Mouse (Mus musculus): ENCODE results near the gene Masp2. TPM values are rescaled to one million over a fixed set of nuclear protein-coding genes. Genes with fewer than 3 reads are reported as not detected.

The Masp2 gene
- polyA plus RNA-seq, 1 experiment from 2014 or later, result 0.36 TPM

DNA sequence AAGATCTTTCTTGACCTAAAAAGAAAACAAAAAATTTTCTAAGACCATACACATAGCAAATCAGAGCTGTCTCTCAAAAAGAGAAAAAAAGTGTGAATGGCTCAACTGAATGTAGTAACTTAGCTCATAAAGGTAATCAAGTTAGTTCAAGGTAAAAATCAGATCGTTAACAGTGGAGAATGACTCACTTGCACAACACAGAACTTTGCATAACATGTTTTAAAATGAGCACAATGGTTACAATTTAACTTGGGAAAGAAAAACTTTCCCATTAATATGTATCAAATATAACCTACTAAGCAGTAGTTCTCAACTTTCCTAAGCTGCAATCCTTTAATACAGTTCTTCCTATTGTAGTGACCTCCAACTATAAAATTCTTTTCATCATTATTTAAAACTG, 18.4 kb downstream of the Masp2 start:
- ATAC-seq (replicated peaks; ENCODE audit: low FRiP score) (no peak), DNase-seq (ENCODE audit: low spot score) (no peak)
- H3K4me2 ChIP-seq (ENCODE audit: low read depth, low read length, severe bottlenecking), result no peak overlapping the region
- H3K27me3 ChIP-seq (ENCODE audit: control insufficient read depth, insufficient read depth, low read length), result no peaks in the 10 kb centered on the region
- H3K27ac ChIP-seq (ENCODE audit: low read depth, low read length), result no peak overlapping the region
- 90% methylated on average over 1 of the region's 1 CpGs for WGBS
- no peaks in the 10 kb centered on the region for H3K4me1 ChIP-seq (replicated peaks; ENCODE audit: control insufficient read depth, insufficient read depth, low read length)
- no peaks in the 10 kb centered on the region for H3K9me3 ChIP-seq (ENCODE audit: control insufficient read depth, low read length)
- peaks cover 43% of the 10 kb centered on the region for H3K36me3 ChIP-seq (ENCODE audit: control insufficient read depth, insufficient read depth, low read length)
- H3K4me3 ChIP-seq (ENCODE audit: low read depth, low read length), result no peak overlapping the region
- H3K9ac ChIP-seq (ENCODE audit: low read length), result no peak overlapping the region

- H3K27me3 ChIP-seq (ENCODE audit: control insufficient read depth, insufficient read depth, low read length), result no peaks in the 10 kb centered on the region
- no peak overlapping the region for H3K9ac ChIP-seq (ENCODE audit: low read length)
- WGBS, result 97% methylated on average over 4 of the region's 4 CpGs
- H3K27ac ChIP-seq (ENCODE audit: low read depth, low read length), result no peak overlapping the region
- DNase-seq (ENCODE audit: low spot score), result no peak
- H3K4me3 ChIP-seq (ENCODE audit: low read depth, low read length), result no peak overlapping the region
- H3K36me3 ChIP-seq (ENCODE audit: control insufficient read depth, insufficient read depth, low read length), result peaks cover 43% of the 10 kb centered on the region
- ATAC-seq (replicated peaks; ENCODE audit: low FRiP score), result no peak
- no peaks in the 10 kb centered on the region for H3K9me3 ChIP-seq (ENCODE audit: control insufficient read depth, low read length)
- no peaks in the 10 kb centered on the region; the same call in 1 of the 2 replicates for H3K4me1 ChIP-seq (replicated peaks; ENCODE audit: control insufficient read depth, insufficient read depth, low read length)
- H3K4me2 ChIP-seq (ENCODE audit: low read depth, low read length, severe bottlenecking), result no peak overlapping the region
These were observed 20.1 kb downstream of the Masp2 start for GRCm38 (mm10) chr4:148622485-148622884.

GRCm38 (mm10) chr4:148623609-148624008, 21.3 kb downstream of the Masp2 start:
- peaks cover 38% of the 10 kb centered on the region for H3K36me3 ChIP-seq (ENCODE audit: control insufficient read depth, insufficient read depth, low read length)
- ATAC-seq (replicated peaks; ENCODE audit: low FRiP score) (no peak), DNase-seq (ENCODE audit: low spot score) (no peak)
- no peak overlapping the region for H3K4me3 ChIP-seq (ENCODE audit: low read depth, low read length)
- H3K4me2 ChIP-seq (ENCODE audit: low read depth, low read length, severe bottlenecking), result no peak overlapping the region
- no peaks in the 10 kb centered on the region for H3K9me3 ChIP-seq (ENCODE audit: control insufficient read depth, low read length)
- no peaks in the 10 kb centered on the region; the same call in 1 of the 2 replicates for H3K4me1 ChIP-seq (replicated peaks; ENCODE audit: control insufficient read depth, insufficient read depth, low read length)
- WGBS, result 89% methylated on average over 4 of the region's 4 CpGs
- no peak overlapping the region for H3K9ac ChIP-seq (ENCODE audit: low read length)
- H3K27me3 ChIP-seq (ENCODE audit: control insufficient read depth, insufficient read depth, low read length), result no peaks in the 10 kb centered on the region
- H3K27ac ChIP-seq (ENCODE audit: low read depth, low read length), result no peak overlapping the region

DNA sequence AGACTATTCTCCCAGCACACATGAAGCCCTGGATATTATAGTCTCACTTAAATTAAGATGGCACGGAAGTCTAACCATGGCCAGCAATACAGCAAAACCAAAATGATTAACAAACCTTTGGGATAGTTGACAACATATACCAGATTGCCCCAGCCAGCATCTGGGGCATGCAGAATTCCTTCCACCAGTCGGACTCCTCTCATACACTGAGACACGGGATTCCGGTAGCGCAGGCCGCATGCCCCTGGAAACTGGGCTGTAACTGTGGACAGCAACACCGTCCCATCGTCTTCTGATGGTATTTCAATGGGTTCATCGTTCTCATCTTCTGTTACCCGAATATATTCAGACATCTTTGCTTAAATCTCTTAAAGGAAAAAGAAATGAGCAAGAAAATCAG, 22.7 kb downstream of the Masp2 start:
- H3K36me3 ChIP-seq (ENCODE audit: control insufficient read depth, insufficient read depth, low read length), result peaks cover 26% of the 10 kb centered on the region

GRCm38 (mm10) chr4:148625756-148626622, 23.6 kb downstream of the Masp2 start:
- Histone ChIP-seq H3K27me3 (ENCODE audit: control insufficient read depth, insufficient read depth, low read length) (no peaks in the 10 kb centered on the region), H3K9ac (ENCODE audit: low read length) (peak overlapping the region; percentile 99), H3K4me2 (ENCODE audit: low read depth, low read length, severe bottlenecking) (peak overlapping the region; percentile 74), H3K9me3 (ENCODE audit: control insufficient read depth, low read length) (no peaks in the 10 kb centered on the region), H3K4me3 (ENCODE audit: low read depth, low read length) (peak overlapping the region; percentile 97), H3K36me3 (ENCODE audit: control insufficient read depth, insufficient read depth, low read length) (peaks cover 21% of the 10 kb centered on the region), H3K4me1 (replicated peaks; ENCODE audit: control insufficient read depth, insufficient read depth, low read length) (no peaks in the 10 kb centered on the region; the same call in 1 of the 2 replicates), H3K27ac (ENCODE audit: low read depth, low read length) (peak overlapping the region; percentile 85)
- under 1% methylated on average over 56 of the region's 57 CpGs for WGBS
- ATAC-seq (replicated peaks; ENCODE audit: low FRiP score), result peak; percentile 72
- DNase-seq (ENCODE audit: low spot score), result no peak

More for the DNA sequence above, 22.7 kb downstream of the Masp2 start:
- Histone ChIP-seq H3K27ac (ENCODE audit: low read depth, low read length) (no peak overlapping the region), H3K27me3 (ENCODE audit: control insufficient read depth, insufficient read depth, low read length) (no peaks in the 10 kb centered on the region), H3K4me1 (replicated peaks; ENCODE audit: control insufficient read depth, insufficient read depth, low read length) (no peaks in the 10 kb centered on the region; the same call in 1 of the 2 replicates), H3K4me3 (ENCODE audit: low read depth, low read length) (peak overlapping the region; percentile 97), H3K9me3 (ENCODE audit: control insufficient read depth, low read length) (no peaks in the 10 kb centered on the region), H3K4me2 (ENCODE audit: low read depth, low read length, severe bottlenecking) (no peak overlapping the region; the same call in 1 of the 2 replicates), H3K9ac (ENCODE audit: low read length) (no peak overlapping the region)
- DNase-seq (ENCODE audit: low spot score) (no peak), ATAC-seq (replicated peaks; ENCODE audit: low FRiP score) (no peak)
- WGBS, result 88% methylated on average over 10 of the region's 10 CpGs

DNA sequence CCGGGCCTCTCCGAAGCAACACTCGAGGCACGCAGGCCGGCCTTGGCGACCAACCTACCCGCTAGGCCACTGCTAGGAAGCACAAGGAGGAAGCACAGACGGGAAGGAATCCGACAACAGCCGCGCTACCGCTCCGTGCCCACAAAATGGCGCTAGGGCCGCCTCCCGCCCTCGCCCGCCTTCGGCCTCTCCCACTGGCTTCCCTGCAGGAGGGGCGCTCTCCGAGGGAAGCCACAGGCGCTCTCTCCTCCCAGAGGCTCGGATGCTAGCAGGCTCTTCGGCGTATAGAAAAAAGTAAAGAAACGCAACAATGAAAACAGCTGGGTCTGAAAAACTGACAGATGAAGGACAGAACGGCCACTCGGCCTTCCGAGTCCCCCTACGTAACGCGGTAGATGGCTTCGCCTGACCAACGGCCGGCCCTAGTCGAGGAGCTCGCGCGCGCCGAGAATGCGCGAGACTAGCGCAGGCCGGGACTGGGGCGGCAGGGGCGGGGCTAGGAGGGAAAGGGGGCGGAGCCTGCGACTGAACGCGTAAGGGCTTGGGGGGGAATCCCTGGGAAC, 24.4 kb downstream of the Masp2 start, which contains the start of gene Tardbp:
Gene Tardbp, minus strand, starts transcription at position 397 of the 563 bp plus-strand sequence.
- Histone ChIP-seq H3K36me3 (ENCODE audit: control insufficient read depth, insufficient read depth, low read length) (peaks cover 17% of the 10 kb centered on the region), H3K27me3 (ENCODE audit: control insufficient read depth, insufficient read depth, low read length) (no peaks in the 10 kb centered on the region), H3K27ac (ENCODE audit: low read depth, low read length) (peak within 1 kb of the TSS; percentile 85), H3K9ac (ENCODE audit: low read length) (peak within 1 kb of the TSS; percentile 99), H3K4me3 (ENCODE audit: low read depth, low read length) (peak within 1 kb of the TSS; percentile 97), H3K4me1 (replicated peaks; ENCODE audit: control insufficient read depth, insufficient read depth, low read length) (no peaks in the 10 kb centered on the region; the same call in 1 of the 2 replicates), H3K9me3 (ENCODE audit: control insufficient read depth, low read length) (no peaks in the 10 kb centered on the region), H3K4me2 (ENCODE audit: low read depth, low read length, severe bottlenecking) (peak within 1 kb of the TSS; percentile 74)
- DNase-seq (ENCODE audit: low spot score) (peak; percentile 98), ATAC-seq (replicated peaks; ENCODE audit: low FRiP score) (peak; percentile 97)
- under 1% methylated on average over 51 of the region's 51 CpGs for WGBS

DNA sequence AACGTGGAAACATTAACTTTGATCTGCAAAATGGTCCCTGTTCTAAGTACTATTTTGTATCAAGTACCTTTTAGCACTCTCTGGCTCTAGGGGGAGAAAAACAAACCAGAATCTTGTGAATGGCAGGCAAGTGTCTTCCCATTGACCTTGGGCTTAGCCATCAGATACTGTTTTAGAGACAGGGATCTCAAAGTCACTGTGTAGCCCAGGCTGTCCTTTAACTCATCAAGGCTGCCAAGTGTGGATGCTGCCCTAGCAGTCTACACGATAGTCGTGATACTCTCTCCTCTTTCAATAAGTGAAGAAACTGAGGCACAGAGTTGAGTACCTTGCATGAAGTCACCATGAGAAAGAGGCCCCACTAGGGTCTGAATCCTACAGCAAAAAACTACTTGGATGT, 24.9 kb downstream of the Masp2 start:
- no peaks in the 10 kb centered on the region; the same call in 1 of the 2 replicates for H3K4me1 ChIP-seq (replicated peaks; ENCODE audit: control insufficient read depth, insufficient read depth, low read length)
- H3K27ac ChIP-seq (ENCODE audit: low read depth, low read length), result no peak overlapping the region
- no peaks in the 10 kb centered on the region for H3K27me3 ChIP-seq (ENCODE audit: control insufficient read depth, insufficient read depth, low read length)
- no peaks in the 10 kb centered on the region for H3K9me3 ChIP-seq (ENCODE audit: control insufficient read depth, low read length)
- peak; percentile 35 for ATAC-seq (replicated peaks; ENCODE audit: low FRiP score)
- no peak for DNase-seq (ENCODE audit: low spot score)
- peaks cover 13% of the 10 kb centered on the region for H3K36me3 ChIP-seq (ENCODE audit: control insufficient read depth, insufficient read depth, low read length)
- H3K9ac ChIP-seq (ENCODE audit: low read length), result peak overlapping the region; percentile 30; the same call in 1 of the 2 replicates
- H3K4me2 ChIP-seq (ENCODE audit: low read depth, low read length, severe bottlenecking), result peak overlapping the region; percentile 35
- 0 out of 2 replicates have a peak overlapping the region, but pooled peaks have one; percentile 97 for H3K4me3 ChIP-seq (ENCODE audit: low read depth, low read length)
- 60% methylated on average over 3 of the region's 3 CpGs for WGBS

DNA sequence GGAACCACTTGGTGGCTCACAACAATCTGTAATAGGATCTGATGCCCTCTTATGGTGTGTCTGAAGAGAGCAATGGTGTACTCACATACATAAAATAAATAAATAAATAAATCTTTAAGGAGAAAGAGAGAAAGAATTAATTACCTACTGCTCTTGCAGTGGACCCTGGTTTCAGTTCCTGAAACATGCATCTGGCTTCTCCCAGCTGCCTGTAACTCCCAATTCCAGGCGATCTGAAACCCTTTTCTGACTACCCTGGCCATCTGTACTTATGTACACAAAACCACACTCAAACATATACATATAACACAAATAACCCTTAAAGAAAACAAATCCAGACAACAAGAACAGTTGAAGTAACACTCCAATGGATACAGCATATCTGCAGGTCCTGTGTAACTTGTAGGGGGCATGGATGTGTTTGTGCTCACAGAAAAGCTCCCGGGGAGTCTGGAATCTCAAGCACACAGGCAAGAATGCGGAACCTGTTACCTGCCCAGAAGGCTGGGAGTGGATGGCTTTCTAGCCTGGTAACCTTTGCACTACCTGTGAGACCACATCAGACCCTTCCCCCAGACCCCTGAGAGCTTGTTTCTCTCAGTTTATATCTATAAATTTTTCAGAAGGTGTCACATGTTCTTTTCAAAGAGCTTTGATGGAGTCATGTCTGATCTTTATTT, 29.8 kb downstream of the Masp2 start:
- DNase-seq (ENCODE audit: low spot score) (no peak), ATAC-seq (replicated peaks; ENCODE audit: low FRiP score) (no peak)
- WGBS, result 83% methylated on average over 3 of the region's 3 CpGs
- Histone ChIP-seq H3K36me3 (ENCODE audit: control insufficient read depth, insufficient read depth, low read length) (no peaks in the 10 kb centered on the region), H3K9me3 (ENCODE audit: control insufficient read depth, low read length) (no peaks in the 10 kb centered on the region), H3K9ac (ENCODE audit: low read length) (no peak overlapping the region), H3K27ac (ENCODE audit: low read depth, low read length) (no peak overlapping the region), H3K27me3 (ENCODE audit: control insufficient read depth, insufficient read depth, low read length) (no peaks in the 10 kb centered on the region), H3K4me3 (ENCODE audit: low read depth, low read length) (no peak overlapping the region), H3K4me1 (replicated peaks; ENCODE audit: control insufficient read depth, insufficient read depth, low read length) (no peaks in the 10 kb centered on the region; the same call in 1 of the 2 replicates), H3K4me2 (ENCODE audit: low read depth, low read length, severe bottlenecking) (no peak overlapping the region)
